Mouse (Mus musculus) layer of hippocampus, adult 6 months (tissue): ENCODE data around the gene Artn. TPM values are rescaled to one million over a fixed set of nuclear protein-coding genes. Genes with fewer than 3 reads are reported as not detected.

Source experiments
- long read RNA-seq, 2 experiments: library from polyadenylated mRNA; unstranded; transcript quantifications; one replicate each; pipeline ENCODE4 v2.0.0; 2019 to 2020
- polyA plus RNA-seq: library from polyadenylated mRNA; unstranded; fragments of <200 nt; fragmentation: Nextera tagmentation; gene quantifications from 2 replicates; pipeline ENCODE4 v1.2.3, GENCODE M21; 2021

Artn gene
- 0.55 and 0.59 TPM in 2 replicates for polyA plus RNA-seq
- long read RNA-seq, experiment 1, partial matches to known transcripts, result 0 of 2 reads
- long read RNA-seq, experiment 1, other reads (novel, unspliced or antisense), result 2 of 2 reads
- long read RNA-seq, experiment 2, result 0 reads

DNA sequence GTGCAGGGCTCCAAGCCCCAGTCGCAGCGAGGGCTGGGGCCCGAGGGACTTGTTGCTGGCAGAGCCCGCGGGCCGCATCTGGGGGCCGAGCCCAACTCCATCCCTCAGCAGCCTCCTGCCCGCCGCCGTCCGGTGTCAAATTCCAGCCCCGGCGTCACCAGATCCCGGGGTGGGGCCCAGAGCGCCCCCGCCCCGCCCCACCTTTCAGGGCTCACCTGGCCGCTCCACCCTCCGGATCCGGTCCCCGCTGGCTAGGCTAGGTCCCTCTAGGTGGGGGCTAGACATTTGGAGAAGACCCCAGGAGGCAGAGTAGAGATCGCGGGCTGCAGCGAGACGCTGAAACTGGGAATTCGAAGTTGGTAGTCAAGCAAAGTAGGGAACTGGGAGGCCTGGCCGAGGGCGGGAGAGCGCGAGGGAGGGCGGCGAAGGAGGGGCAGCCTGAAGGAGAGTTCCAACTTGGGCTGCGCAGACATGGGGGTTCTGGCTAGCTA lies at the start of gene Artn:
Gene Artn, minus strand, starts transcription at position 373 of the 491 bp plus-strand sequence.

DNA sequence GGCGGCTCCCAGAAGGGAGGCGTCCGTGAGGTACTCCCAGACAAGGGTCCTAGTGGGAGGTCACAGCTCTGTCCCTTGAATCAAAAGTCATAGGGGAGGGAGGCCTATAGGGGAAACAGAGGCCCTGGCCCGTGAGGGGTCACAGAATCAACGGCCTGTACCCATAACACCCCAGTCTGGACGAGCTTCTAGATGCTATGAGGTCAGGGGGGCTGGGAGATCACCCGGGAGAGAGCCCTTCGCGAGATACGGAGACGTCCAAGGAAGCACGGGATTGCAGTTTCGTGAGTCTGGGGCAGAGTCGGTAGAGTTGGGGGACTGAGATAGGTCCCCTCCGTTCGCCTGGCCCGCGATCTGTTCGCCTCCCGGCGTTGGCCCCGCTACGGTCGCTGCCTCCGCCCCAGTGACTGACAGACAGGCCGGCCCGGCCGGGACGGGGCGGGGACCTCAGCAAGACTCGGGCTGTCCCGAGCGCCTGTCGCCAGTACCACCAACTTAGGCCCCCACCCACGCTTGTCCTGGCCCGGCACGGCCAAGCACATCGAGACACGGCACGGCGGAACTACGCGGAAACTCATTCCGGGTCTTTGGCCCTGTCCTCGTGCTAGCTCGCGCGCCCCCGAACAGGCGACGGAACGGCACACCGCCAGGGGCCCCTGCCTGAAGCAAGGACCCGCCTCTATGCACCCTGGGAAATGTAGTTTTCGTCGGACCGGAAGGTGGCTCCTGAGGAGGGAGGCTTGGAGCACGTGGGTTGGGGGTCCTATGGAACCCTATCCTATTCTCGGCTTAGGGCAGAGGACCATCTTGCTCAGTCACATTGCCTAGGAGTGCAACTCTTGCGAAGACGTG lies 14.7 kb downstream of the Artn start, which contains the start of gene Ipo13:
Gene Ipo13, minus strand, starts transcription at position 409 of the 852 bp plus-strand sequence.

DNA sequence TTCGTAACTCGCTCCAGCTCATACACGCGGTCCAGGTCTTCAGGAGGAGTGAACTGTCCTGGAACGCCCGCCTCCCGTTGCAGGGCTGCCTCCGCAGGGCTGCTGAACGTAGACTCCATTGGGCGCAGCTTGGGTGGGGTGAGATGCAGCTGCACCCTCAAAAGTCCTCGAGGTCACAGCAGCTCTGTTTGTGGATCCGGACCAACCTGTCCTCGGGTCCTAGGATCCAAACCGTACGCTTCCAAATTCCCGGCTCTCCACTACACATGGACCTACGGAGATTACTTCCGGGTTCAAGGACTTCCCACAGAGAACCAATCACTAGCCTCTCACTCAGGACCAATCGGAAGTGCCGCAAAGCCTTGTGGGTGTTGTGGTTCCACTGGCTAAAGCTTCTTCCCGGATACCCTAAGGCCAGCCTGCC lies 37.8 kb downstream of the Artn start, which contains the start of gene Dph2:
Gene Dph2, minus strand, starts transcription at position 295 of the 424 bp plus-strand sequence.

DNA sequence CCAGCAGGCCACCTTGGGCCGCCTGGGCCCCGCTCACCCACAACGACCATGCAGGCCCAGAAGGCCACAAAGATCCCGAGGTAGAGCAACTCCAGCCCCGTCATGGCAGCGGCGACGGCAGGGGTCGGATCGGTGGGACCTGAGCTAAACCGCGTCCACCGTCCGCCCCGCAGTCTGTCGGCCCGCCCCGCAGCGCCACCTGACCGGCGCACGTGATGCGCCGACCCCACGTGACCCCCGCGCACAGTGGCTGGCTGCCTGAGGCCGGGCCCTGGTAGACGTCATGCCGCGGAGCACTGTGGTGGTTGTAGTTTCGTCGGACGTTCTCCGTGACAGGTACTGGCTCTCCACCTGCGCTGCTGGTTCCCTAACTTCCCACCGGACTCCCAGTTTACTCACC lies 42.4 kb downstream of the Artn start, which contains the start of gene Atp6v0b:
Gene Atp6v0b, minus strand, starts transcription at position 201 of the 400 bp plus-strand sequence.

DNA sequence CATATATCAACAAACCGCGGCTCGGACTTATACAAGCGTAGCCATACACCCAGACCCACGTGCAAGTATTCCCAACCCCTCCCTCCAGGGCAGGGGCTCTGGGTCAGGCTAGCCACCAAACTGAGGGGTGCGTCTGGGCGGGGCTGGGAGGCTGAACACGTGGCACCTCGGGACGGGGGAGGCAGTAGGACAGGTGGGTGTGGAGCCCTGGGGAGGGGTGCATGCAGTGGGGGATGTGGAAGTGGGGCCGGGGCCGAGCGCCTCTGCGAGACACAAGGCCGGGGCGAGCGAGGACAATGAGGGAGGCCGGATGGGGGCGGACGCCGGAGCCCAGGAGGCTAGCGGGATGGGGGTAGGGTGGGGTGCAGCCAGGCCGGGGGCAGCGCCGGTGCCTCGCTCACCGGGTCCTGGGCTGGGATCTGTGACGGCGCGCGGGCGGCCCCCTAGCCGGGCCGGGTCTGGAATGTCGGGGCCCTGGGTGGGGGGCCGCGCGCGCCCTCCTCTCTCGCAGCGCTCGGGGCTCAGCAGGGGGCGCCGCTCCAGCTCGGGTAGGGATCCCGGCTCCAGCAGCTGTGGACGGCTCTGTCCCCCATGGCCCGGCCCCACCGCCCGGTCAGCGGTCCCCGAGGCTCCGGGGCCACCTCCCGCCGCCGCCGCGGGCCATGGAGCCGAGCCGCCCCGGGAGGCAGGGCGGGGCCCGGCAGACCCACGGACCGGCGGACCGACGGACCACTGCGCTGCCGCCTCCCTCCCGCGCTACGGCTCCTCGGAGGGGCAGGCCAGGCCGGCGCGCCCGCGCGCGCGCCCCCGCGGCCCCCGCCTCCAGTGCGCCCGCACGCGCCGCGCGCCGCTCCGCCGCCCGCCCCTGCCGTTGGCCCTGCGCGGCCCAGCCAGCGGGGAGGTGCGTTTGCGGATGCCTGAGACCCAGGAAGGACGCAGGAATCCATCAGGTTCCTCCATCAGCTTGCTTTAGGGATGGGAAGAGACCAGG lies 46.6 kb downstream of the Artn start, which contains the start of gene B4galt2:
Gene B4galt2, minus strand, starts transcription at position 787 of the 991 bp plus-strand sequence.

Other genes starting within 250 kb of the Artn start
- 40.3 and 44.6 TPM in 2 replicates for gene Dmap1, start 247.5 kb downstream of the Artn start, polyA plus RNA-seq
- gene Gm12845, start 205.4 kb downstream of the Artn start, polyA plus RNA-seq, result not detected in 2 replicates
- not detected in 2 replicates for gene Klf17, start 164.1 kb downstream of the Artn start, polyA plus RNA-seq
- gene Slc6a9, start 95.3 kb downstream of the Artn start, polyA plus RNA-seq, result 16.2 and 20.4 TPM in 2 replicates
- 0.46 and 1.5 TPM in 2 replicates for gene Ccdc24, start 57.2 kb downstream of the Artn start, polyA plus RNA-seq
- gene B4galt2, start 46.3 kb downstream of the Artn start, polyA plus RNA-seq, result 6.2 and 6.7 TPM in 2 replicates
- 864 and 877 TPM in 2 replicates for gene Atp6v0b, start 42.4 kb downstream of the Artn start, polyA plus RNA-seq
- gene Dph2, start 37.7 kb downstream of the Artn start, polyA plus RNA-seq, result 7.7 TPM in 2 replicates
- 37.2 and 40.7 TPM in 2 replicates for gene Ipo13, start 14.8 kb downstream of the Artn start, polyA plus RNA-seq
- gene St3gal3, start 205.2 kb upstream of the Artn start, polyA plus RNA-seq, result 7.2 and 11.8 TPM in 2 replicates